Mouse (Mus musculus) limb, embryonic 14.5 days (tissue): ENCODE data around the gene Nfya. TPM values are rescaled to one million over a fixed set of nuclear protein-coding genes. Genes with fewer than 3 reads are reported as not detected.

Source experiments
- ATAC-seq: fragments of 200-750 bp; cut with Nextera tagmentation; 2 replicates; pipeline ENCODE4 v1.8.0; 2017; ENCODE audit warnings: low read depth, moderate number of reproducible peaks, moderate TSS enrichment; ENCODE audit not compliant: low FRiP score
- DNase-seq: peaks from one replicate; pipeline ENCODE4 v3.0.0-alpha.2; 2015; ENCODE audit warnings: low spot score
- H3K27ac ChIP-seq: fragments of 300-500 bp; sonication (generic); replicated peaks from 2 replicates; pipeline ENCODE4 v1.5.1; 2014; ENCODE audit warnings: low read depth, mild to moderate bottlenecking, low read length, moderate library complexity, mixed read lengths
- H3K27me3 ChIP-seq: fragments of 300-500 bp; sonication (generic); 2 replicates; pipeline ENCODE4 v1.6.1; 2014; ENCODE audit warnings: low read length, mixed read lengths; ENCODE audit not compliant: control insufficient read depth, insufficient read depth
- H3K36me3 ChIP-seq: fragments of 300-500 bp; sonication (generic); 2 replicates; pipeline ENCODE4 v1.6.1; 2014; ENCODE audit warnings: mild to moderate bottlenecking, low read length, moderate library complexity, mixed read lengths; ENCODE audit not compliant: control insufficient read depth, insufficient read depth
- H3K4me1 ChIP-seq: fragments of 300-500 bp; sonication (generic); 2 replicates; pipeline ENCODE4 v1.6.1; 2014; ENCODE audit warnings: antibody characterized with exemption, low read length, mixed read lengths; ENCODE audit not compliant: control insufficient read depth, insufficient read depth
- H3K4me2 ChIP-seq: fragments of 300-500 bp; sonication (generic); replicated peaks from 2 replicates; pipeline ENCODE4 v1.6.1; 2014; ENCODE audit warnings: low read depth, mild to moderate bottlenecking, low read length, moderate library complexity; ENCODE audit not compliant: severe bottlenecking
- H3K4me3 ChIP-seq: fragments of 300-500 bp; sonication (generic); replicated peaks from 2 replicates; pipeline ENCODE4 v1.5.1; 2014; ENCODE audit warnings: low read length
- H3K9ac ChIP-seq: fragments of 300-500 bp; sonication (generic); 2 replicates; pipeline ENCODE4 v1.6.1; 2014; ENCODE audit warnings: mild to moderate bottlenecking, low read depth, low read length, moderate library complexity; ENCODE audit not compliant: severe bottlenecking
- H3K9me3 ChIP-seq: fragments of 300-500 bp; sonication (generic); 2 replicates; pipeline ENCODE4 v1.6.1; 2016; ENCODE audit warnings: low read length; ENCODE audit not compliant: control insufficient read depth
- POLR2A ChIP-seq: fragments of 200-500 bp; IDR thresholded peaks from 2 replicates; pipeline ENCODE4 v1.8.0; 2012; ENCODE audit warnings: inconsistent platforms, mild to moderate bottlenecking, moderate library complexity, borderline replicate concordance; ENCODE audit not compliant: insufficient read depth, insufficient read length; ENCODE audit errors: extremely low read depth
- WGBS: fragments of 180-500 bp; shearing (Covaris S2); extraction: QIAGEN DNeasy Blood & Tissue Kit; methylation state at CpG from one replicate; pipeline ENCODE4 v1.1.7; 2014; 5-methylcytosine and 5-hydroxymethylcytosine counted together
- polyA plus RNA-seq, 2 experiments: library from polyadenylated mRNA; depleted of rRNA in 1 of 2; stranded (reverse) in 1 of 2; unstranded in 1 of 2; fragments of >200 nt; fragmentation: Nextera tagmentation in 1 of 2; extraction: Ambion mirVana in 1 of 2; gene quantifications; 2 replicates each; pipeline versions ENCODE4 v1.2.1 to v1.2.3; 2012 to 2014

Nfya gene
- polyA plus RNA-seq, 2 experiments = 19.2 to 95.0 TPM

DNA sequence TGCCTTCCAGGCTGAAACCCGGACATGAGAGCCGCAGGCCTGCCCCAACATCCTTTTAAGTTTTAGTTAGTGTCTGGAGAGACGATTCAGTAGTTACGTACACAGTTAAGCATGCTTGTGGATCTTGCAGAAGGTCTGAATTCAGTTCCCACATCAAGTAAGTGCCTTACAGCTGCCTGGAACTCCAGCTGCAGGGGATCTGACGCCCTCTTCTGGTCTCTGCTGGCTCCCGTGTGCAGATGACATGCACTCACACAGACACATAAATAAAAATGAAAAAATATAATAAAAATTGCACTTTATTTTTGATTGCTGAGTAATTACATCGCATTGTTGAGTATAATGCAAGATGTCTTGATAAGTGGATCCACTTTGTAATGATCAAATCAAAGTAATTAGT is 43.8 kb upstream of the Nfya start:
- Histone ChIP-seq H3K4me1 (no peaks in the 10 kb centered on the region), H3K36me3 (no peaks in the 10 kb centered on the region), H3K27ac (no peak overlapping the region), H3K9me3 (no peaks in the 10 kb centered on the region), H3K9ac (no peak overlapping the region), H3K27me3 (no peaks in the 10 kb centered on the region), H3K4me3 (no peak overlapping the region), H3K4me2 (no peak overlapping the region)
- no peak for ATAC-seq
- 73% methylated on average over 7 of the region's 7 CpGs for WGBS
- TF ChIP-seq POLR2A = no peak
- no peak for DNase-seq

DNA sequence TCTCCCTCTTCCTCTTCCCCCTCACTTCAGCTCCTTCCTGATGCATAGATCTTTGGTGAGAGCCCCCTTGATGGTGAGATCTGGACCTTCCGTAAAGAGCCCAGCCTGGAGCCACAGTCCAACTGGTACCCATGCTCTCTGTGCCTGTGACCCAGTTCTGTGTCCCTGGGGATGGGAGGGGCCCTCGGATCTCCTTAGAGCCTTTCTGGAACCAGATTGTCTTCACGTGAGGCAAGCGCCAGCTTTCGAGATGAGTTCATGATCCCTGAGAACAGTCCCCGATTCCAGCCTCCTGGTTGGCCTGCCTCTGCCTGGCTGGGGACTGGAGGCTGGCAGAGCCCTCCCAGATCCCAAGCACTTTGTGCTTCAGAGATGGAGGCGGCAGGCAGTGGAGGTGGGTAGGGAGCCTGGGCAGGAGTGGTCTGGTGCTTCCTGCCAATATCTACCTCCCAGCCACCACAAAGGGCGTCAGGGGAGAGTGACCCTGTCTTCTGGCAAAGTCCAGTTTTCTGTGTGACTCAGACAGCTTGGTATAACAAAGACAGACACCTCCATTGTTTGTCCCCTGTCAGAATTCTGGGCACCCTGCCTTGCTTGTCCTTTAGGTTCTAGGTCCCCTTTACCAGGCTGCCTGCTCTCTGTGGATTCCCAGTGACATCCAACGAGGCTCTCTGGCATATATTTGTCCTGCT is 42.2 kb upstream of the Nfya start:
- no peaks in the 10 kb centered on the region for H3K27me3 ChIP-seq
- 69% methylated on average over 9 of the region's 9 CpGs for WGBS
- H3K4me2 ChIP-seq = no peak overlapping the region
- no peak overlapping the region for H3K9ac ChIP-seq
- H3K9me3 ChIP-seq = no peaks in the 10 kb centered on the region
- H3K4me1 ChIP-seq = no peaks in the 10 kb centered on the region
- DNase-seq = no peak
- no peak for TF ChIP-seq POLR2A
- H3K36me3 ChIP-seq = no peaks in the 10 kb centered on the region
- no peak overlapping the region for H3K4me3 ChIP-seq
- ATAC-seq = no peak
- H3K27ac ChIP-seq = no peak overlapping the region

DNA sequence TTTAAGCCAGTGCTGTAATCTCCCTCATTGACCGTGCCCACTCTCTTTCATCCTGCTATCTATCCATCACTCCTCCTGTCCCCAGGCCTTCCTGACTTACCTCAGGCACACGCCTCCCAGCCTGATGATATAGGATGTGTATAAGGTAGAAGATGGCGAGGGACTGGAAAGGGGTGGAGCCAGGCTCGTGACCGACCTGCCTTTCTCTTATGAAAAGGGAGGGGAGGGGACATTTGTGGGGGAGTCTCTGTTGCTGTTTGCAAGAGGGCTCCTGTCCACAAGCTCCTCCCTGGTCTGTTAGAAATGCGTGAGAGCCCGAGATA is 41.6 kb upstream of the Nfya start, which contains the start of gene Tspo2:
Tspo2 (minus strand) TSS at position 170 of the 323 bp plus-strand sequence.
- H3K9me3 ChIP-seq = no peaks in the 10 kb centered on the region
- 56% methylated on average over 7 of the region's 7 CpGs for WGBS
- H3K27ac ChIP-seq = no peak within 1 kb of the TSS
- no peak for DNase-seq
- H3K36me3 ChIP-seq = no peaks in the 10 kb centered on the region
- H3K9ac ChIP-seq = no peak within 1 kb of the TSS
- TF ChIP-seq POLR2A = no peak
- H3K4me2 ChIP-seq = no peak within 1 kb of the TSS
- H3K4me3 ChIP-seq = no peak within 1 kb of the TSS
- no peaks in the 10 kb centered on the region for H3K27me3 ChIP-seq
- no peak for ATAC-seq
- no peaks in the 10 kb centered on the region for H3K4me1 ChIP-seq

DNA sequence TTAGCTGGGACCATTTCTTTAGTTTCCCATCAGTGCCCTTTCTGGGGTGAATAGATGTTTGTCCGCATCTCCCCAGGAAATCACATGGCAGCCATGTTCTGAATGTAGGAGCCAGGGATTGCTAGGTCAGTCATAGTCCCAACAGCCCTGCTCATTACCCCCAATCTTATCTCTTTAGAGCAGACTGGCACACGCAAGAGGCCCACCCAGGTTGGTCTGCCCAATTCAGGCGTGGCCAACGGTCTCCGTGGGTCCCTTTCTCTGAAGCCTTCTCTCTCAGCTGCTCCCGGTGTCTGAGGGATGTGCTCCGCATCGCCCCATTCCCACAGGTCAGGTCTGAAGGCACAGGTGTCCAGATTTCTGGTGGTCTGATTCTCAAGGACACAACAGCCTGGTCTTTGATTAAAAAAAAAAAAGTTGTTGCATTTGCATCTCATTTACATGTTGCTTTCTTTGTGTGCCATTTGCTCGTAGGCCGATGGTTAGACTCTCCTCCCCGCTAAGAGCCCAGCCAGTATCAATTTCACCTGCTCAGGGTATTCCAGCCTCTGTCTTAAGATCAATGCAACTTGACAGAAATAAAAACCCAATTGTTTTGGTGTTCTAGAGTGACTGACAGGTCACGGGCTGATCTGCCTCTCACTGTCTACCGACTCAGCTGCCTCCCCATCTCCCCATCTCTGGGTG is 41.1 kb upstream of the Nfya start:
- WGBS = 81% methylated on average over 13 of the region's 13 CpGs
- Histone ChIP-seq H3K4me3 (no peak overlapping the region), H3K9ac (no peak overlapping the region), H3K36me3 (no peaks in the 10 kb centered on the region), H3K27ac (no peak overlapping the region), H3K4me2 (no peak overlapping the region), H3K27me3 (no peaks in the 10 kb centered on the region), H3K4me1 (no peaks in the 10 kb centered on the region), H3K9me3 (no peaks in the 10 kb centered on the region)
- DNase-seq (no peak), ATAC-seq (no peak)
- TF ChIP-seq POLR2A = no peak

DNA sequence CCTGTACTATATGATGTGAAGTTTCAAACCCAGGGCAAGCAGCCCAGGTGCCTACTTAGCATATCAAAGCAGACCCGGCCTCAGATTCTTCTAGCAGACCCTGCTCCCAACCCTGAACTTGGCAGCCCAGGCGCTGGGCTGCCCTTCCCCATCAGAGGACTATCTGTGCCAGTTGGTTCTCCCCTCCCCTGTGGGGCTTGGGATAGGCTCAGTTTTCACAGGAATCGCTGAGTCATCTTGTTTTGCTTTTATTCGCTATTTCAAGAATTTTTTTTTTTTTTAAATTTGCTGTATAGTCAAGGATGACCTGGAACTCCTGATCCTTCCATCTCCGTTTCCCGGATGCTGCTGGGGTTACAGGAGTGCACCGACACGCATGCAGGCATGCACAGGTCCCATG is 38.0 kb upstream of the Nfya start:
- Histone ChIP-seq H3K27me3 (no peaks in the 10 kb centered on the region), H3K27ac (no peak overlapping the region), H3K4me2 (no peak overlapping the region), H3K4me1 (no peaks in the 10 kb centered on the region), H3K9ac (no peak overlapping the region), H3K36me3 (no peaks in the 10 kb centered on the region), H3K4me3 (no peak overlapping the region), H3K9me3 (no peaks in the 10 kb centered on the region)
- ATAC-seq (no peak), DNase-seq (no peak)
- TF ChIP-seq POLR2A = no peak
- WGBS = 71% methylated on average over 8 of the region's 8 CpGs
